Mouse (Mus musculus): ENCODE measurements around the gene Agap1. TPM values are rescaled to one million over a fixed set of nuclear protein-coding genes. Genes with fewer than 3 reads are reported as not detected.

Agap1 gene
- polyA plus RNA-seq, 1 experiment = 43.1 TPM

- no peaks in the 10 kb centered on the region for H3K4me1 ChIP-seq (ENCODE audit: control insufficient read depth, insufficient read depth, low read length)
Observed at GRCm38 (mm10) chr1:89428671-89429070, 25.9 kb upstream of the Agap1 start.

GRCm38 (mm10) chr1:89429946-89430640, 24.5 kb upstream of the Agap1 start:
- H3K4me1 ChIP-seq (ENCODE audit: control insufficient read depth, insufficient read depth, low read length) = no peaks in the 10 kb centered on the region
- TF ChIP-seq CTCF (IDR thresholded peaks at IDR 0.05; ENCODE audit: extremely low read depth, insufficient read depth, low read length) = no peak
- TF ChIP-seq POLR2A (IDR thresholded peaks at IDR 0.05; ENCODE audit: extremely low read depth, insufficient read depth, low read length) = no peak
- H3K4me3 ChIP-seq (ENCODE audit: insufficient read depth, low read length) = no peak overlapping the region
- H3K27ac ChIP-seq (ENCODE audit: insufficient read depth, low read length) = peak overlapping the region; percentile 68; the same call in 1 of the 2 replicates

More at GRCm38 (mm10) chr1:89428671-89429070, 25.9 kb upstream of the Agap1 start:
- TF ChIP-seq CTCF (IDR thresholded peaks at IDR 0.05; ENCODE audit: extremely low read depth, insufficient read depth, low read length) = no peak
- TF ChIP-seq POLR2A (IDR thresholded peaks at IDR 0.05; ENCODE audit: extremely low read depth, insufficient read depth, low read length) = no peak
- Histone ChIP-seq H3K27ac (ENCODE audit: insufficient read depth, low read length) (no peak overlapping the region), H3K4me3 (ENCODE audit: insufficient read depth, low read length) (no peak overlapping the region)

DNA sequence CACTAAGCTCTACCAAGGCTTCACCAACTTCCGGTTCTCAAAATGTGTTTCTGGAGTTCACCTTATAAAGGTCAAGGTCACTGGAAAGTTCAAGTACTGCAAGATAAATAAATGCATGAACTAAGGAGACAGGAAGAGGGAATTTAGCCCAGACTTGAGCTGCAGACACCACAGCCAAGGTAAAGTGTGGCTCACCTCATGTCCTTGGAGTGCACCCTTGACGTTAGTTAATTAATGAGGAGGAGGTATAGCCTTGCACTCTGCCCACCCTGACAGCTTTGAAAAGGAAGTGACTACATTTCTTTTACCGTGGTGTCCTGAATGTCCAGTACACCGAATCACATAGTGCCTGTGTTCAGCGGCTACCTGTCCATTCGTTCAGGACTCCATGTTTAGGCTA, 15.3 kb upstream of the Agap1 start:
- TF ChIP-seq CTCF (IDR thresholded peaks at IDR 0.05; ENCODE audit: extremely low read depth, insufficient read depth, low read length) (no peak), POLR2A (IDR thresholded peaks at IDR 0.05; ENCODE audit: extremely low read depth, insufficient read depth, low read length) (no peak)
- H3K27ac ChIP-seq (ENCODE audit: insufficient read depth, low read length) = no peak overlapping the region
- H3K4me1 ChIP-seq (ENCODE audit: control insufficient read depth, insufficient read depth, low read length) = no peaks in the 10 kb centered on the region
- H3K4me3 ChIP-seq (ENCODE audit: insufficient read depth, low read length) = no peak overlapping the region

DNA sequence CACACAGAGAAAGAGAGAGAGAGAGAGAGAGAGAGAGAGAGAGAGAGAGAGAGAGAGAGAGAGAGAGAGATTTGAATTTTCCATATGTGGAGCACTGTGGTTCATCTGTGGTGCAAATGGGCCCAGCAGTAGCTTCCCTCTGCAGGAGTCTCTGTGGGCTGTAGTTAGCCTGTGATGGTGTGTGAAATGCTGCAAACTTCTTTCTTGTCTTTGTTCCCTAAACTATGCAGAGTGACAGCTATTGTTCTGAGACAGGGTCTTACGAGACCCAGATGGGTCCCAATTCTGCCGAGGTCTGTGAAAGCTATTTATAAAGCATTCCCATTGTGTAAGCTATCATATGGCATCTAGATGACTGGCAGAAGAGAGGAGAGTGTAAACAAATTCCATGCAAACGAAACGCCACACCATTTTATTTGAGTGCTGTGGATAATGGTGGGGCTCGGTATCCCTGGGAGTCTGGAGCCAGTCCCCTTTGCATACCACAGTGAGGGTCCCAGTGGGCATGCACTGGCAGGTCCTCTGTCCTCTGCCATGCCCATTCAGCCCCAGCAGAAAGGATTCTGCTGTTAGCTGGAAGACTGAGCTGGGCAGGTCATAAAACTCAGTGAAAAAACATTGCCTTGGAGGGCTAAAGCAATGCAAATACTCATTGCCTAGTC, 13.2 kb upstream of the Agap1 start:
- no peaks in the 10 kb centered on the region for H3K4me1 ChIP-seq (ENCODE audit: control insufficient read depth, insufficient read depth, low read length)
- no peak overlapping the region for H3K27ac ChIP-seq (ENCODE audit: insufficient read depth, low read length)
- TF ChIP-seq CTCF (IDR thresholded peaks at IDR 0.05; ENCODE audit: extremely low read depth, insufficient read depth, low read length) = no peak
- TF ChIP-seq POLR2A (IDR thresholded peaks at IDR 0.05; ENCODE audit: extremely low read depth, insufficient read depth, low read length) = no peak
- no peak overlapping the region for H3K4me3 ChIP-seq (ENCODE audit: insufficient read depth, low read length)

DNA sequence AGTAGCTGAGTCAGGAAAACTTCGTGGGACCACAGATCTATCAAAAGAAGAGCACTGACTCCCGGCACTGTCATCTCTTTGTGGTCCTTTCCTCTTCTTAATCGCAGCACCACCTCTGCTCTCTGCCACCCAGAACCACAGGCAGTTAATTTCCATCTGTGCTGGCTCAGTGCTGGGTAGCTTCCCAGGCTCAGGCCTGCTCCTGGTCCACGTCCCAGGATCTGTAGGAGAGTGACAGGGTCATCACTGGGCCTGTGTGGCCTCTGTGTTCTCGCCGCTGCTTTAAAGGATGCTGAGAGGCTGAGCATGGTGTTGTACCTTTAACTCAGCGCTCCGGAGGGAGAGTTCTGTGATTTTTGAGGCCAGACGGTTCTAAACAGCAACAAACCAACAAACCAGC, 11.1 kb upstream of the Agap1 start:
- no peak overlapping the region for H3K27ac ChIP-seq (ENCODE audit: insufficient read depth, low read length)
- no peak overlapping the region for H3K4me3 ChIP-seq (ENCODE audit: insufficient read depth, low read length)
- no peaks in the 10 kb centered on the region for H3K4me1 ChIP-seq (ENCODE audit: control insufficient read depth, insufficient read depth, low read length)
- TF ChIP-seq POLR2A (IDR thresholded peaks at IDR 0.05; ENCODE audit: extremely low read depth, insufficient read depth, low read length) (no peak), CTCF (IDR thresholded peaks at IDR 0.05; ENCODE audit: extremely low read depth, insufficient read depth, low read length) (no peak)

GRCm38 (mm10) chr1:89444014-89444413, 10.6 kb upstream of the Agap1 start:
- Histone ChIP-seq H3K4me1 (ENCODE audit: control insufficient read depth, insufficient read depth, low read length) (no peaks in the 10 kb centered on the region), H3K4me3 (ENCODE audit: insufficient read depth, low read length) (no peak overlapping the region), H3K27ac (ENCODE audit: insufficient read depth, low read length) (no peak overlapping the region)
- TF ChIP-seq CTCF (IDR thresholded peaks at IDR 0.05; ENCODE audit: extremely low read depth, insufficient read depth, low read length) = no peak
- no peak for TF ChIP-seq POLR2A (IDR thresholded peaks at IDR 0.05; ENCODE audit: extremely low read depth, insufficient read depth, low read length)

DNA sequence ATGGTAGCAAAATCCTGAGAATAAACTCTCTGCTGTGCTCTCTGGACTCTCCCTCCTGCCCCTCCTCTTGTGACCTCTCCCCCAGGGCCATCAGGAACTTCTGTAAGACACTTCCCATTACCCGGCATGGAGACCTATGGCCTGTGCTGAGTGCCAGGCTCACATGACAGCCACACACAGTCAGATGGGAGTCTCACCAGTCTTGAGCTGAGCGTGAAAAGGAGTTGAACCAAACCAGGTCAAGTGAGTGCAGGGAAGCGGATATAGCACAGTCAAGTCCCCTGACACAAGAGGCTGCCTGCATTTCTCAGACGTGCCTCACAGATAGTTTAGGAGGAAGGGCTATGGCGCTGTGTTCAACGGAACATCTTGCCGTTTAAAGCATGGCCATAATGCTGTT, 4.5 kb upstream of the Agap1 start:
- TF ChIP-seq POLR2A (IDR thresholded peaks at IDR 0.05; ENCODE audit: extremely low read depth, insufficient read depth, low read length) (no peak), CTCF (IDR thresholded peaks at IDR 0.05; ENCODE audit: extremely low read depth, insufficient read depth, low read length) (no peak)
- Histone ChIP-seq H3K27ac (ENCODE audit: insufficient read depth, low read length) (no peak overlapping the region), H3K4me3 (ENCODE audit: insufficient read depth, low read length) (no peak overlapping the region), H3K4me1 (ENCODE audit: control insufficient read depth, insufficient read depth, low read length) (no peaks in the 10 kb centered on the region)

DNA sequence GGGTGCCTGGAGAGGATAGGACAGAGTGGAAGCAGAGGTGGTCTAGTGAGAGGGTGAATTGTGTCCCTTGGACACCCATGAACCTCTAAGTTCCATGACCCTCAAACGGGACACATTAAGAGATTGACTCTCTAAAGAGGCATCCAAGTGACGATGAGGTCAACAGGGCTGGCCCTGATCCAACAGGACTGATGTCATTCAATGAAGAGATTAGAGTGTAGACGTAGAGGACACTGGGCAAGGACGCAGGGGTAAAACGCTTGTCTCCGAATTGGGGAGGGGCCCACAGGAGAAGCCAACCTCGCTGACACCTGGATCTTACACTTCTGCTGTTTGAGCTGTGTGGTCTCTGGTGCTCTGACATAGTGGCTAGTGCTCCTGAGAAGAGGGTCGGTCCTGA, 2.5 kb upstream of the Agap1 start:
- Histone ChIP-seq H3K4me3 (ENCODE audit: insufficient read depth, low read length) (no peak overlapping the region), H3K27ac (ENCODE audit: insufficient read depth, low read length) (no peak overlapping the region)
- no peak for TF ChIP-seq CTCF (IDR thresholded peaks at IDR 0.05; ENCODE audit: extremely low read depth, insufficient read depth, low read length)
- no peak for TF ChIP-seq POLR2A (IDR thresholded peaks at IDR 0.05; ENCODE audit: extremely low read depth, insufficient read depth, low read length)

DNA sequence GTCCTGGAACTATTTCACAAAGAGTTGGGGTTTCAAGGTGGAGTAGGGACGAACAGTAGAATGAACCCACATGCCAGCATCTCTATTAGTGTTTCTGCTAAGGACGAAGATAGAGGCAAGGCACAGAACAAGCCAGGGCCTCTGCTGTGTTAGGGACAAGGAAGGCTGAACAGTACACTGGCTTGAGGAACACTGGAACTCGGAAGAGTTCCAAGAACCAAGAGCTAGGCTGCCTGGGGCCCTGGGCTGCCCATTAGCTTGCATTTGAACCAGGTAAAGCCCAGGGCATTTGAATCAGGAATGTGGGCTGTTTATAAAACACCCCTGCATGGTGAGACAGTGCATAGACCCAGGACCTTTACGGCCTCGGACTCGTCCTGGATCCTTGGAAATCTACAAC, 940 bp upstream of the Agap1 start:
- Histone ChIP-seq H3K27ac (ENCODE audit: insufficient read depth, low read length) (no peak overlapping the region), H3K4me1 (ENCODE audit: control insufficient read depth, insufficient read depth, low read length) (peaks cover 3% of the 10 kb centered on the region; the same call in 1 of the 2 replicates), H3K4me3 (ENCODE audit: insufficient read depth, low read length) (peak overlapping the region; percentile 82; the same call in 1 of the 2 replicates)
- TF ChIP-seq CTCF (IDR thresholded peaks at IDR 0.05; ENCODE audit: extremely low read depth, insufficient read depth, low read length) (no peak), POLR2A (IDR thresholded peaks at IDR 0.05; ENCODE audit: extremely low read depth, insufficient read depth, low read length) (no peak)

More for the DNA sequence above, 2.5 kb upstream of the Agap1 start:
- peaks cover 3% of the 10 kb centered on the region; the same call in 1 of the 2 replicates for H3K4me1 ChIP-seq (ENCODE audit: control insufficient read depth, insufficient read depth, low read length)

All from cortical plate, adult 2 months (tissue).